Mouse (Mus musculus) lung, adult 2 months (tissue): ENCODE measurements around the gene Ttc30a1. TPM values are rescaled to one million over a fixed set of nuclear protein-coding genes. Genes with fewer than 3 reads are reported as not detected.

Source experiments
- DNase-seq: peaks from one replicate; pipeline ENCODE4 v3.0.0; 2022
- H3K4me1 ChIP-seq: fragments of 200-500 bp; 2 replicates; pipeline ENCODE4 v1.6.1; 2011; ENCODE audit warnings: low read length; ENCODE audit not compliant: control insufficient read depth, insufficient read depth
- H3K4me3 ChIP-seq: fragments of 200-500 bp; replicated peaks from 2 replicates; pipeline ENCODE3; 2011; ENCODE audit warnings: low read depth, mild to moderate bottlenecking, control low read depth, low read length; ENCODE audit errors: extremely low read depth
- CTCF ChIP-seq: fragments of 200-500 bp; IDR thresholded peaks from 2 replicates; pipeline ENCODE4 v1.5.1; 2011; ENCODE audit warnings: mild to moderate bottlenecking, low read length, control low read depth; ENCODE audit not compliant: insufficient read depth
- POLR2A ChIP-seq: fragments of 200-500 bp; IDR thresholded peaks from 2 replicates; pipeline ENCODE4 v1.6.1; 2011; ENCODE audit warnings: low read depth, mild to moderate bottlenecking, control low read depth, low read length, borderline replicate concordance; ENCODE audit errors: extremely low read depth
- WGBS: fragments of 180-500 bp; shearing (Covaris S2); methylation state at CpG from one replicate; pipeline ENCODE4 v1.1.7; 2018; 5-methylcytosine and 5-hydroxymethylcytosine counted together
- polyA plus RNA-seq: library from polyadenylated mRNA; depleted of rRNA; stranded (reverse); fragments of >200 nt; gene quantifications from 2 replicates; pipeline ENCODE4 v1.2.3, GENCODE M21; 2012

Gene Ttc30a1
- polyA plus RNA-seq, 1 experiment, result 3.0 TPM

DNA sequence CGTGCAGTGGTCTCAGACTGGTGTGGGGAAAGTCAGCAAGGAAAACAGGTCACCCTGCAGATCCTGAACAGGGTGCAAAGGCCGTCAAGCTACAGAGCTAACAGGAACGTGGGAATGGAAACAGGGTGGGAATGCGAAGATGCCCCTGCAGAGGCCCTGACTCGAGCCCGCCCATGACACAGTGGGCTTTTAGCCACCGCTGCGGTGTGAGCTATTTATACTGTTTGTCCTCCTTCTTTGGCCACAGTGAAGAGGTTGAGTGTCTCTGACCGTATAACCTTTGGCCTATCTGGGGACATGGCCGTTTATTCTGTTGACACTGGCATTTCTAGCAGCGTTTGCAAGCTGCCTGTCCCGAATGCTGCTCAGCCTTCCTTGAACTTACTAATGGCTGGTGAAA, 17.9 kb upstream of the Ttc30a1 start:
- no peak for DNase-seq
- H3K4me3 ChIP-seq, result no peak overlapping the region
- no peak for TF ChIP-seq CTCF
- no peak for TF ChIP-seq POLR2A
- 49% methylated on average over 12 of the region's 12 CpGs for WGBS
- H3K4me1 ChIP-seq, result no peaks in the 10 kb centered on the region

DNA sequence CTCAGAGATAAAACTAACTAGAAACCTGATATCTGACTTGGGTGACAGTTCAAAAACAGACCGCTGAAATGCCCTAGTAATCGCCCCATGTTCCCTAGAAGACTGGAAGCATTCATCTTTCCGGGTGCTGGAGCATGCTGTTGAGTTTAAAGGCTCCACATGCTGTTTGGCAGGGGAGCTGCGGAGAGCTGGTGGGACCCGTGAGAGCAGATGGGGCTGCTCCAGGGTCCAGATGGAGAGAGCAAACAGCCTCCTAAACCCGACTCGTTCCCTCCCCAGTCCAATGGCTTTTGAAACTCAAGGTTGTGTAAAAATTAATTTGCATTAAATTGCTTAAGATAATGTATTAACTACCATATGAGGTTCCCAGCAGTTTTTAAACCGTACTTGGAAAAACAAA, 16.9 kb upstream of the Ttc30a1 start:
- DNase-seq, result no peak
- no peak overlapping the region for H3K4me3 ChIP-seq
- no peak for TF ChIP-seq POLR2A
- no peak for TF ChIP-seq CTCF
- no peaks in the 10 kb centered on the region for H3K4me1 ChIP-seq
- WGBS, result 36% methylated on average over 8 of the region's 8 CpGs

DNA sequence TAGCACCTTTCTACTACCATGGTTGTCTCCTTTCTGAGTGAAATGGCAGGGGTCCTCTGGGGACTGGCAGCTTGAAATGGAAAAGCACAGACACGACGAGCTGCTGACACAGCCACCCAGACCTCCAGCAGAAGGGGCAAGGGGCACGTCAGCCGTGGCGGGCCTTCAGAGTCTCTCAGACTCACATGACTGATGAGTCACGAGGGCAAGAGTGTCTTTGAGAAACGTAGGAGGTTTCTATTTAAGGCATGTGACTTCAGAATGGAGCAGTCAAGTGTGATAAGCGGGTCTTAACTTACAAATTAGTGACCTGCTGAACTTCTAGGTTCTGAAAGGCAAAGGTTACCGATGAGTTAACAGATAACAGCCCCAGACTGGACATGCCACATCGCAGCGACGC, 16.0 kb upstream of the Ttc30a1 start:
- DNase-seq, result no peak
- TF ChIP-seq CTCF (no peak), POLR2A (no peak)
- H3K4me3 ChIP-seq, result no peak overlapping the region
- no peaks in the 10 kb centered on the region for H3K4me1 ChIP-seq
- 39% methylated on average over 12 of the region's 12 CpGs for WGBS

DNA sequence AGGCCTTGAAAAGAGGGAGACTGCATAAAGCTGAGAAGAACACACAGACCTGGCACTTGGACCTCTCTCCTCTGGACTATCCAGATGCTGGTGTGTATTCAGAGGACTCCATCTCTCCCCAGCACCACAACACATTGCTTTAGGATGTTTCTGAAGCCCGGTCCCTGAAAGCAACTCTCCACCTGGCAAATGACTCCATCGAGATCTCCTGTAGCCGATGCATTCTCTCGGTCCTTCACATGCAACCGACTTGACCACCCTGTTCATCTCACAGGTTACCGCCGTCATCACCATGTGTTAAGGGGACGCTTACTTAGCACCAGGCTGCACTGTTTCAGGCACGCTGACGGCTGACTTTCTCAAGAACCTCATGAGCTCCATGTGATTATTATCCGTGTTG, 13.1 kb upstream of the Ttc30a1 start:
- WGBS, result 94% methylated on average over 11 of the region's 11 CpGs
- no peak for TF ChIP-seq POLR2A
- TF ChIP-seq CTCF, result no peak
- peaks cover 3% of the 10 kb centered on the region; the same call in 1 of the 2 replicates for H3K4me1 ChIP-seq
- no peak for DNase-seq
- no peak overlapping the region for H3K4me3 ChIP-seq

DNA sequence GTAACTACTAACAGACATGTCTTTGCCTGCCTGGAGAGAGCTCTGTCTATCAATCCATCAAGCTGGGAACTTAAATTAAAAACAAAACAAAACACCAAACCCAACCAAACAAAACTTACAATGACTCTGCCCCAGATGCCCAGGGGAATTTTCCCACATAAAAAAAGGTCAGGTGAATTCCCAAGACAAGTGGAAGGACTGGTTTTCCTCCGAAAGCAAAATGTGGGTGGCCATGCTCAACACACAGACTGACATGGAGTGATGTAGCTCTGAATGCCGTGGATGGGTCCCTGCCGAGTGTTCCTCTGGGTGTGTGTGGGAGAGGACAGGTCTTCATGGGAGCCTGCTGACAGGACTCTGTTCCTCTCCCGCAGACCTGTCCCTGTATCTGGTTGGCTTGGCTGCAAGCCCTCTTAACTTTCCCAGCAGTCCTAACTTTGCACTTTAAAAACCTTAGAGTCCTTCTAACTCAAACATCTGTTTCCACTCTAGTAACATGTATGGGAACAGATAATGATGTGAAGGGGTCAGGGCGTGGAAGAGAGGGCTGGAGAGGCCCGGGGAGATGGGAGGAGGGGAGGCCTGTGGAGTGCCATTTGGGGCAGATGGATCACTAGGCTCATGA, 9.9 kb upstream of the Ttc30a1 start:
- 41% methylated on average over 6 of the region's 6 CpGs for WGBS
- TF ChIP-seq CTCF (no peak), POLR2A (no peak)
- no peak for DNase-seq
- Histone ChIP-seq H3K4me3 (no peak overlapping the region), H3K4me1 (peaks cover 3% of the 10 kb centered on the region; the same call in 1 of the 2 replicates)

DNA sequence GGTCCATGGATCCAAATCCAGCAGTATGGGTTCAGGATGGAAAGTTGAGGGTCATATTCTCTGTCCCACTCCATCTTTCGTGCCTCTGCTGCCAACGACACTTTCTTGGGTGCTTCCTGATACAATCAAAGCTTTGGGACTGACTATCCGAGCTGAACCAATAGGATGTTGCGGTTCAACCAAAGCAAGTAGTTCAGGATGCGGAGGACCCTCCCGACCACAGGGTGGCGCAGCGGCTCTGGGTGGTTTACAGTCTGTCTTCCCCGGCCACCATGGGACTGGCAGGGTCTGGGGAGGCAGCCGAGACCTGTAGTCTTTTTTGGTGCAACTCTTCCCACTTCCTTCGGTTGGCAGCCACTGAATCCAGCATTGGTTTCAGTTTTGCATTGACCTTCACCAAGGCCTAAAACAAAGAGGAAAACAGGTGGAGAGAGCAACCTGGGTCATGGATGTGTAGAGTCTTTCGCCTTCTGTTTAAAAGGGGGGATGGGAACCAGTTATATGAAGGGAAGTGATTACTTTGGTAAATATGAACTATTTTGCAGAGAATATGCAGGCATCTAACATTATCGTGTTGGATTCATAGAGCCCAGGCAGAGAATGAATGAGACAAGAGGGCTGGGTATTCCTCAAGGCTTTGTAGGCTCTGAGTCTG, 9.2 kb upstream of the Ttc30a1 start:
- H3K4me1 ChIP-seq, result peaks cover 3% of the 10 kb centered on the region; the same call in 1 of the 2 replicates
- WGBS, result 43% methylated on average over 13 of the region's 13 CpGs
- peak; percentile 61 for TF ChIP-seq CTCF
- TF ChIP-seq POLR2A, result no peak
- H3K4me3 ChIP-seq, result no peak overlapping the region
- peak; percentile 48 for DNase-seq

DNA sequence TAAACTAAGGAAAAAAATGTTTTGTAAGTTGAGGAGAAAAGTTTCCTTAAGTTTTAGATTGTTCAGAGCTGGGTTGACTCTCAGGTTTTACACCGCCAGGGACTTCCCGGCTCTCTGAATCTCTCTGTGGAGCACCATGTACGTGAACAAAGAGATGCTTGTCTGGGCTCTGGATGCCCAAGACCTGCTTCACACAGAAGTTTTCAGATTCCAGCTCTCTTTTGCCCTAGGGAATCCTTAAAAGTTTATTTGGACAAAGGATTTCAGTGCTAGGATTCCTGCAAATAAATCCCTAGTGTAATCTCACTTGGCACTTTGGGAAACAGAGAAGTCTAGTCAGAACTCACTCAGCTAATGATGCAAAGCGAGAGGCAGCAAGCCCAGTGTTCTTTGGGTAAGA, 7.9 kb upstream of the Ttc30a1 start:
- no peak for DNase-seq
- no peak overlapping the region for H3K4me3 ChIP-seq
- no peak for TF ChIP-seq POLR2A
- TF ChIP-seq CTCF, result no peak
- peaks cover 3% of the 10 kb centered on the region; the same call in 1 of the 2 replicates for H3K4me1 ChIP-seq
- WGBS, result 74% methylated on average over 4 of the region's 4 CpGs

DNA sequence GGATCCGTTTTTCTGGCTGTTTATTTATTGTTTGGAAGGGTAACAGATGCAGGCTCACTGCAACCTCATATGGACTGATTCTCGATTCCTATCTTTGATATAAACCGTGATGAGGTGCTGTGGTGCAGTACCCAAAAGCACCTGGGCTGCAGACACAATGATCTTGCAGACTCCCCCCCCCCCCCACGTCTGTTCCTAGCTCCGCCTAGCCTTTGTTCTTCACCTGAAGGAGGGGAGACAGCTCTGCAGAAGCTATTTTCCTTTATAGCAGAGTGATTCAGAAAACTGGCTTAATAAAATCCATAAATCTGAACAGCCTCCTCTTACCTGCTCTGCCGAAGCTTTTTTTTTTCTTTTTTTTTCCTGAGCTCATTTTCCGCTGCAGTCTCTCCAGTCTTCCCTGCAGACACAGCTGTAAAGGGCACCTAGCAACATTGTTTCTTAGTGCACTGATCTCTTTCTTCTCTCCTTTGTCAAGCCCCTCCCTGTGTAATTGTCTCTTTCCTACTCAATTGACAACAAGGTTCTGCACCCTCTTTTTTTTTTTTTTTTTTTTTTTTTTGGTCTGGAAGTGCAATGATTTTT, 7.1 kb upstream of the Ttc30a1 start:
- no peak for DNase-seq
- Histone ChIP-seq H3K4me1 (peaks cover 3% of the 10 kb centered on the region; the same call in 1 of the 2 replicates), H3K4me3 (no peak overlapping the region)
- TF ChIP-seq POLR2A, result no peak
- WGBS, result 42% methylated on average over 7 of the region's 7 CpGs

DNA sequence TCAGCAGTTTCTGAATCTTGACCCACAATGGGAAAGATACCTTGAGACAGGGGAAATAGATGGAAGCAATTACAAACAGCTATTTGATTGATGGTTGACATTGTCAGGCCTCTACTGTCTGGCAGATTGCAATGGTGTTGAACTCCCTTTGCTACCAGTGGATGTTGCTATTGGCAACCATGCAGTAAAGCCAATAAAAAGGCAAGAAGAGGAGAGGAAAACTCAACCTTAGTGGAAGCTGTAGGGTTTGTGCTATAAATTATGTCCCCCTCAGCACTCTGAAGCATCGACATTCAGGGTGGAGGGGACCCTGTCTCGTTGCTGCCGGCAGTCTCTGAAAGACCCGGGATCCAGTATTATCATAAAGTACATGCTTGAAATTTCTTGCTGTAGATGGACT, 6.6 kb upstream of the Ttc30a1 start:
- TF ChIP-seq POLR2A (no peak), CTCF (no peak)
- DNase-seq, result no peak
- Histone ChIP-seq H3K4me3 (no peak overlapping the region), H3K4me1 (peaks cover 3% of the 10 kb centered on the region; the same call in 1 of the 2 replicates)
- 49% methylated on average over 4 of the region's 4 CpGs for WGBS

DNA sequence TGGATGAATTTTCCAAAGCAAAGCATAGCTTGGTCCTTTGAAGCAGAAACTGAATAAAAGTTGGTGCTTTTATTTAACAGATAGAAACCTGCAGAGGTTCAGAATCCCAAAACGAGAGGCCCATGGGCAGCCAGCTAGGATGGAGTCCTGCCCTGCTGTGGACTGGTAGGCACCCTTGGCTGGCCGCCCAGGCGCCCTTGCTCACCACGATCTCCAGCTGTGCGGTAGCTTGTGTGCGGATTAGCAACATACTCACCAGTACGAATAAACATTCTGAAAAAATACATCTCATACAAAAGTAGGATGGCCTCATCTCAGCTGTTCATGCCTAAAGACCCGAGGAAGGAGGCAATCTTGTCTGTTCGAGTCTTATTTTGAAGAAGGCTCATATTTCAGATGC, 6.0 kb upstream of the Ttc30a1 start:
- H3K4me3 ChIP-seq, result no peak overlapping the region
- TF ChIP-seq CTCF, result no peak
- TF ChIP-seq POLR2A, result no peak
- DNase-seq, result no peak
- H3K4me1 ChIP-seq, result peaks cover 3% of the 10 kb centered on the region; the same call in 1 of the 2 replicates
- 60% methylated on average over 9 of the region's 9 CpGs for WGBS
